Mouse (Mus musculus): ENCODE measurements around the gene Wdr66. TPM values are rescaled to one million over a fixed set of nuclear protein-coding genes. Genes with fewer than 3 reads are reported as not detected.

The Wdr66 gene
- total and polyA plus RNA-seq, 3 experiments, result 0.21 to 0.34 (median 0.21) TPM

DNA sequence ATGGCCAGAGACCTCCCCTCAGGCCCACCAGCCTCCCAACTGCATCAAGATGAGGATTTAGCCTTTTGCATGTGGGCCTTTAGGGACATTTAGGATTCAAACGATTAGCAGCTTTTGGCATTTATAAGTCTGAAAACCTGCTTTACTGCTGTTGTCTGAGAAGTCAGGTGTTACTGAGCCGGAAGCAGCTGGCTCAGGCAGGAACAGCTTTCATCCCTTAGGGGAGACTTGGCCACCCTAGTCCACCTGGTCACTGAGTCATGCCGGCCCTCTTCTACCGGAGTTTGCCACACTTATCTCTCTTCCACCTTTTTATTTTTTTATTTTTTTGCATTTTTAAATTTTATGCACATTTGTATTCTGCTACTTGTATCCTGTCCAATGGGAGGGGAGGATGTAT is 105.4 kb downstream of the Wdr66 start:
- no peak for DNase-seq (ENCODE audit: extremely low read depth)
- no peak overlapping the region for H3K4me3 ChIP-seq (replicated peaks in 1 of 3; ENCODE audit: low read depth in 2 of 3, low read length in 2 of 3, poor library complexity in 1 of 3)
- in situ Hi-C loops (cut with MboI; ENCODE audit: low pct_ligation_motif_present, low pct_unique_long_range_greater_than_20kb, low sequenced_read_pairs), result loop anchor here (5.0 kb wide), 1 partner anchor 85 kb away; no protein-coding TSS in a partner anchor
- no peak overlapping the region for H3K4me2 ChIP-seq (ENCODE audit: insufficient read depth, low read depth, poor library complexity, severe bottlenecking)
- no peaks in the 10 kb centered on the region for H3K79me2 ChIP-seq (replicated peaks; ENCODE audit: control insufficient read depth, extremely low read depth, insufficient read depth, poor library complexity, severe bottlenecking)
- TF ChIP-seq RCOR1 (conservative IDR thresholded peaks at IDR 0.05; ENCODE audit: low read depth, low read length) (no peak), JUND (conservative IDR thresholded peaks at IDR 0.05; ENCODE audit: low read depth, low read length) (no peak), EP300 (IDR thresholded peaks at IDR 0.05; ENCODE audit: low read length) (no peak), E2F4 (IDR thresholded peaks at IDR 0.05; ENCODE audit: insufficient replicate concordance, low read depth, low read length) (no peak), HCFC1 (IDR thresholded peaks at IDR 0.05; ENCODE audit: low read depth, low read length) (no peak), USF2 (conservative IDR thresholded peaks at IDR 0.05; ENCODE audit: low read depth, low read length) (no peak), ZMIZ1 (IDR thresholded peaks at IDR 0.05; ENCODE audit: low read depth, low read length) (no peak), MXI1 (IDR thresholded peaks at IDR 0.05; ENCODE audit: low read depth, low read length) (no peak), PAX5 (IDR thresholded peaks at IDR 0.05; ENCODE audit: low read length) (no peak), SIN3A (IDR thresholded peaks at IDR 0.05; ENCODE audit: low read length) (no peak), KAT2A (IDR thresholded peaks at IDR 0.05; ENCODE audit: insufficient replicate concordance, low read length) (no peak), ZNF384 (IDR thresholded peaks at IDR 0.05; ENCODE audit: low read depth, low read length) (no peak), POLR2A (IDR thresholded peaks at IDR 0.05; ENCODE audit: low read depth, low read length) (no peak), CHD1 (IDR thresholded peaks at IDR 0.05; ENCODE audit: low read depth, low read length) (no peak), MAX (IDR thresholded peaks at IDR 0.05; ENCODE audit: low read length) (no peak), MYC (IDR thresholded peaks at IDR 0.05; ENCODE audit: low read depth, low read length) (no peak), ETS1 (conservative IDR thresholded peaks at IDR 0.05; ENCODE audit: low read depth, low read length) (no peak)
- H3K36me3 ChIP-seq (replicated peaks in 1 of 2; ENCODE audit: control insufficient read depth in 1 of 2, insufficient read depth in 1 of 2, low read length in 1 of 2), result peaks cover 29 to 83% of the 10 kb centered on the region in 2 experiments
- dilution Hi-C loops (cut with MboI; ENCODE audit: extremely low pct_ligation_motif_present, extremely low pct_unique_long_range_greater_than_20kb, low sequenced_read_pairs), result no loop called here
- no peaks in the 10 kb centered on the region for H3K4me1 ChIP-seq (ENCODE audit: control insufficient read depth in 1 of 2, insufficient read depth in 2 of 2)
- no peak overlapping the region for H3K27ac ChIP-seq (ENCODE audit: insufficient read depth, low read depth)
- no peak overlapping the region for H3K9ac ChIP-seq (ENCODE audit: insufficient read depth, low read depth)
- H3K9me3 ChIP-seq (replicated peaks; ENCODE audit: low read length), result no peaks in the 10 kb centered on the region
- H3K27me3 ChIP-seq (replicated peaks), result no peaks in the 10 kb centered on the region

- H3K9ac ChIP-seq (ENCODE audit: insufficient read depth, low read depth), result no peak overlapping the region
- DNase-seq (ENCODE audit: extremely low read depth), result no peak
- TF ChIP-seq RCOR1 (conservative IDR thresholded peaks at IDR 0.05; ENCODE audit: low read depth, low read length) (no peak), ZC3H11A (IDR thresholded peaks at IDR 0.05; ENCODE audit: low read depth, low read length) (no peak), POLR2A (IDR thresholded peaks at IDR 0.05; ENCODE audit: low read depth, low read length) (no peak)
- no peak overlapping the region for H3K4me3 ChIP-seq (replicated peaks in 1 of 3; ENCODE audit: low read depth in 2 of 3, low read length in 2 of 3, poor library complexity in 1 of 3)
- in situ Hi-C loops (cut with MboI; ENCODE audit: low pct_ligation_motif_present, low pct_unique_long_range_greater_than_20kb, low sequenced_read_pairs) (loop anchor here (5.0 kb wide), 1 partner anchor 87 kb away; no protein-coding TSS in a partner anchor), dilution Hi-C loops (cut with MboI; ENCODE audit: extremely low pct_ligation_motif_present, extremely low pct_unique_long_range_greater_than_20kb, low sequenced_read_pairs) (no loop called here)
- peaks cover 2 to 5% of the 10 kb centered on the region in 2 experiments; a peak in 3 of 4 replicates for H3K4me1 ChIP-seq (ENCODE audit: control insufficient read depth in 1 of 2, insufficient read depth in 2 of 2)
- peaks cover 29 to 89% of the 10 kb centered on the region in 2 experiments for H3K36me3 ChIP-seq (replicated peaks in 1 of 2; ENCODE audit: control insufficient read depth in 1 of 2, insufficient read depth in 1 of 2, low read length in 1 of 2)
- no peaks in the 10 kb centered on the region for H3K27me3 ChIP-seq (replicated peaks)
- no peak overlapping the region for H3K27ac ChIP-seq (ENCODE audit: insufficient read depth, low read depth)
- no peaks in the 10 kb centered on the region for H3K79me2 ChIP-seq (replicated peaks; ENCODE audit: control insufficient read depth, extremely low read depth, insufficient read depth, poor library complexity, severe bottlenecking)
- H3K4me2 ChIP-seq (ENCODE audit: insufficient read depth, low read depth, poor library complexity, severe bottlenecking), result no peak overlapping the region
- H3K9me3 ChIP-seq (replicated peaks; ENCODE audit: low read length), result no peaks in the 10 kb centered on the region
These were observed 107.5 kb downstream of the Wdr66 start for GRCm38 (mm10) chr5:123359431-123359830.

Data from CH12.LX (cell line).